Mouse (Mus musculus): ENCODE results near the gene Etfdh. TPM values are rescaled to one million over a fixed set of nuclear protein-coding genes. Genes with fewer than 3 reads are reported as not detected.

The Etfdh gene
- 25.5 and 28.4 TPM in 2 replicates for polyA plus RNA-seq (2012; ENCODE audit: insufficient read depth, insufficient read length, missing spikeins)

DNA sequence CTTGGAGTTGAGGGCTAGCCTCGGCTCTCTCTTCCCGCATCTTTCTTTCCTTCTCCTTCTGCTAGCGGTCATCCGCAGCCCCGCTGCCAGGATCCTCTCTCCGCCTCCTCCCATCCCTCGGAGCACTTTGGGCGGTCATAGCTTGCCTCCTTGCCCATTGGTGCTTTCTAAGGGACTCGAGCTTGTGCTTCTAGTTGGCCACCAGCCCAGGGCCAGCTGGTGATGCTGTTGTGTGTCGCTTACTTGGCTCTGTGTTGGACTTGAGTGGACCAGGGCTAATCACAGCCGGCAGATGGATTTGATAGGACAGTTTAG, at the start of gene Etfdh:
Gene Etfdh (minus strand): TSS at position 85 of the 315 bp plus-strand sequence.
- Histone ChIP-seq H3K4me1 (ENCODE audit: control insufficient read depth, insufficient read depth, low read length) (peaks cover 4% of the 10 kb centered on the region; the same call in 1 of the 2 replicates), H3K4me3 (ENCODE audit: insufficient read depth, low read length) (peak within 1 kb of the TSS; percentile 85), H3K27ac (ENCODE audit: insufficient read depth, low read depth, low read length) (peak within 1 kb of the TSS; percentile 37)
- no peak for TF ChIP-seq POLR2A (IDR thresholded peaks at IDR 0.05; ENCODE audit: borderline replicate concordance, low read depth, low read length)
- no peak for TF ChIP-seq CTCF (IDR thresholded peaks at IDR 0.05; ENCODE audit: low read depth, low read length)

DNA sequence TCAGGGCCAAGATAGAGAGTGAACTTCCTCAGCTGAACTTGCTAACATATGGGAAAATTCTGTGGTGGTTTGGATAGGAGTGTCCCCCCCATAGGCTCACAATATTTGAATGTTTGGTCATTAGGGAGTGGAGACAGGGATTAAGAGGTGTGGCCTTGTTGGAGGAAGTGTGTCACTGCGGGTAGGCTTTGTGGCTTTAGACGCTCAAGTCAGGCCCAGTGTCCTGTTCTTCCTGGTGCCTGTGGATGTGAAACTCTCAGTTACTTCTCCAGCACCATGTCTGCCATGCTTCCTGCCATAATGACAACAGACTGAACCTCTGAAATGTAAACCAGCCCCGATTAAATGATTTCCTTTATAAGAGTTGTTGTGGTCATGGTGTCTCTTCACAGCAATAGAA, 47.1 kb upstream of the Etfdh start:
- no peak for TF ChIP-seq POLR2A (IDR thresholded peaks at IDR 0.05; ENCODE audit: borderline replicate concordance, low read depth, low read length)
- no peak for TF ChIP-seq CTCF (IDR thresholded peaks at IDR 0.05; ENCODE audit: low read depth, low read length)
- Histone ChIP-seq H3K27ac (ENCODE audit: insufficient read depth, low read depth, low read length) (no peak overlapping the region), H3K4me1 (ENCODE audit: control insufficient read depth, insufficient read depth, low read length) (peaks cover 2% of the 10 kb centered on the region; the same call in 1 of the 2 replicates), H3K4me3 (ENCODE audit: insufficient read depth, low read length) (no peak overlapping the region)

- Histone ChIP-seq H3K4me1 (ENCODE audit: control insufficient read depth, insufficient read depth, low read length) (peaks cover 2% of the 10 kb centered on the region; the same call in 1 of the 2 replicates), H3K27ac (ENCODE audit: insufficient read depth, low read depth, low read length) (no peak overlapping the region), H3K4me3 (ENCODE audit: insufficient read depth, low read length) (no peak overlapping the region)
- TF ChIP-seq POLR2A (IDR thresholded peaks at IDR 0.05; ENCODE audit: borderline replicate concordance, low read depth, low read length) = no peak
- TF ChIP-seq CTCF (IDR thresholded peaks at IDR 0.05; ENCODE audit: low read depth, low read length) = no peak
Measured at GRCm38 (mm10) chr3:79674641-79675040, 45.3 kb upstream of the Etfdh start.

DNA sequence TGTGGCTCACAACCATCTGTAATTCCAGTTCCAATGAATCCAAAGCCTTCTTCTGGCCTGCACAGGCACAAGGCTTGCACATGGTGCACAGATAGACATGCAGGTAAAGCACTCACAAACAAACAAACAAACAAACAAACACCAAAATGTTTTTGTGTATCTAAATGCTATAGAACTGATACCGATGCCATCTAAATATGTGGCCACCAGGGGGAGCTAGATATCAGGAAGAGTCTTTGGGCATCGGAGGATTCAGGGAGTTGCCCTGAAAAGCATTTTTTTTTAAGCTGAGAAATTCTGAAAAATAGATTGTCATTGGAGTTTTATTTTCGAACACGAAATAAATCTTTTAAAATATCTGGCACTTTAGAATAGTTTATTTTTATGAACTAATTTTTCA, 43.8 kb upstream of the Etfdh start:
- H3K4me3 ChIP-seq (ENCODE audit: insufficient read depth, low read length) = no peak overlapping the region
- TF ChIP-seq POLR2A (IDR thresholded peaks at IDR 0.05; ENCODE audit: borderline replicate concordance, low read depth, low read length) = no peak
- TF ChIP-seq CTCF (IDR thresholded peaks at IDR 0.05; ENCODE audit: low read depth, low read length) = no peak
- H3K27ac ChIP-seq (ENCODE audit: insufficient read depth, low read depth, low read length) = no peak overlapping the region
- no peaks in the 10 kb centered on the region for H3K4me1 ChIP-seq (ENCODE audit: control insufficient read depth, insufficient read depth, low read length)

GRCm38 (mm10) chr3:79672188-79672587, 42.9 kb upstream of the Etfdh start:
- H3K27ac ChIP-seq (ENCODE audit: insufficient read depth, low read depth, low read length) = no peak overlapping the region
- no peak overlapping the region for H3K4me3 ChIP-seq (ENCODE audit: insufficient read depth, low read length)
- no peaks in the 10 kb centered on the region for H3K4me1 ChIP-seq (ENCODE audit: control insufficient read depth, insufficient read depth, low read length)
- TF ChIP-seq POLR2A (IDR thresholded peaks at IDR 0.05; ENCODE audit: borderline replicate concordance, low read depth, low read length) = no peak

DNA sequence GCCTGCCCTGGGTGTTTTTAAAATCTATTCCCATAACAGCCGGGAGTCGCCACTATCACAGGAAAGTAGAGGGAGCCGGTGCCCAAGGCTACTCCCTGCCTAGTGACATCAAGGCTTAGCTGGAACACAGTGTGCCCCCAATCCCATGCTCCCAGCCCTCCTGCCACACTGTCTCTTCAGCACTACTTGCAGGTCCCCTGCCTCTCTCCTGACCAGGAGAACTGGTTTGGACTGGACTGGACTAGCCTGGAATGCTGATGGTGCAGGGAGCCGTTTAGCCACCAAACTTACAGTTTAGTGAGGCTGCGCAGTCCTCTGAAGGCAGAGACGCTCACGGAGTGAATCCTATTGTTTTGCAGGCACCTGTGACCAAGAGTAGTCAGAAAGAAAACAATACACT, 41.3 kb upstream of the Etfdh start:
- Histone ChIP-seq H3K27ac (ENCODE audit: insufficient read depth, low read depth, low read length) (no peak overlapping the region), H3K4me1 (ENCODE audit: control insufficient read depth, insufficient read depth, low read length) (peaks cover under 1% of the 10 kb centered on the region; the same call in 1 of the 2 replicates), H3K4me3 (ENCODE audit: insufficient read depth, low read length) (no peak overlapping the region)
- TF ChIP-seq POLR2A (IDR thresholded peaks at IDR 0.05; ENCODE audit: borderline replicate concordance, low read depth, low read length) = no peak
- no peak for TF ChIP-seq CTCF (IDR thresholded peaks at IDR 0.05; ENCODE audit: low read depth, low read length)

DNA sequence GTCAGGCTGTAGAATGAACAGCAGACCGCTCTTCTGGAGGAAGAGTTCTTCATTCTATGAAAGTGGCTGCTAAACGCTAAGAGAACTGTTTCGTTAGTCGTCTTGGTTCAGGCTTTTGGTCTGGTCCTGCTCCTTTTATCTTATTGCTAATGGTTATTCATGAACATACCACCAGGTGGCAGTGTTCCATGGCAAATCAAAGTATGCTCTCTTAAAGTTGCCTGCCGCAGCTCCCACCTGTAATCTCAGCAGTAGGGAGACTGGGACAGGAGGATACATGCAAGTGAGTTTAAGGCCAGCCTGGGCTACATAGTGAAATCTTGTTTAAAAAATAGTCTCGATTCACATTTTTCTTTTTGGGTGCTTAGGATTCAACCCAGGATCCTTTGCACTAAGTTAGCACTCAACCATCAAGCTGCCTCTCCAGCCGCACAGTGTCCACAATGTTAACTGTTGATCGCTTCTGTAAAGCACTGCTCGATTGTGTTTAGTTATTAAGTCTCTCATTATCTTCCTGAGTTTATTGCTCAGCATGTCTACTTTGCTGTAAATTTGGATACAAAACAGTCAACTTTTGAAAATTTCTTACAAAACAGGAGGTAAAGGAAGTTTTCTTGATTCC, 35.6 kb upstream of the Etfdh start:
- TF ChIP-seq POLR2A (IDR thresholded peaks at IDR 0.05; ENCODE audit: borderline replicate concordance, low read depth, low read length) = no peak
- peak; percentile 46 for TF ChIP-seq CTCF (IDR thresholded peaks at IDR 0.05; ENCODE audit: low read depth, low read length)
- H3K4me3 ChIP-seq (ENCODE audit: insufficient read depth, low read length) = no peak overlapping the region
- peaks cover 3% of the 10 kb centered on the region; the same call in 1 of the 2 replicates for H3K4me1 ChIP-seq (ENCODE audit: control insufficient read depth, insufficient read depth, low read length)
- no peak overlapping the region for H3K27ac ChIP-seq (ENCODE audit: insufficient read depth, low read depth, low read length)

GRCm38 (mm10) chr3:79656682-79657081, 27.4 kb upstream of the Etfdh start:
- Histone ChIP-seq H3K27ac (ENCODE audit: insufficient read depth, low read depth, low read length) (no peak overlapping the region), H3K4me1 (ENCODE audit: control insufficient read depth, insufficient read depth, low read length) (no peaks in the 10 kb centered on the region), H3K4me3 (ENCODE audit: insufficient read depth, low read length) (no peak overlapping the region)
- TF ChIP-seq CTCF (IDR thresholded peaks at IDR 0.05; ENCODE audit: low read depth, low read length) (no peak), POLR2A (IDR thresholded peaks at IDR 0.05; ENCODE audit: borderline replicate concordance, low read depth, low read length) (no peak)

DNA sequence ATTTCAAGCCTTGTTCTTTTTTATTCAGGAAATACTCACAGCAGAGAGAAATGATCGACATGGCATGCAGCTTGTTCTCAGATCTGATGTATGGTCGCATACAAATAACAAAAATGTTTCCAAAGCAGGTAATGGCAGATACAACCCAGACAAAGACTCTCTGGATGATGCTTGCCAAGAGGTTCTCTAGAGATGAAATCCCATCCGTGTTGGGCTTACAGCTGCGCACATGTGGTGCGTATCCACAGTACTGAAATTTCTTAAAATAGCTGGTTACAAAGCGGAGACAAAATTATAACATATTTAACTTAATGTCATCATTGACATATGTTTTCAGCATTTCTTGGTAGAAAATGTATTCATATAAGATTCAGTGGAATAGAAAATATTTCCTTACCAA, 22.8 kb upstream of the Etfdh start:
- Histone ChIP-seq H3K4me3 (ENCODE audit: insufficient read depth, low read length) (no peak overlapping the region), H3K4me1 (ENCODE audit: control insufficient read depth, insufficient read depth, low read length) (no peaks in the 10 kb centered on the region), H3K27ac (ENCODE audit: insufficient read depth, low read depth, low read length) (no peak overlapping the region)
- no peak for TF ChIP-seq POLR2A (IDR thresholded peaks at IDR 0.05; ENCODE audit: borderline replicate concordance, low read depth, low read length)
- no peak for TF ChIP-seq CTCF (IDR thresholded peaks at IDR 0.05; ENCODE audit: low read depth, low read length)

DNA sequence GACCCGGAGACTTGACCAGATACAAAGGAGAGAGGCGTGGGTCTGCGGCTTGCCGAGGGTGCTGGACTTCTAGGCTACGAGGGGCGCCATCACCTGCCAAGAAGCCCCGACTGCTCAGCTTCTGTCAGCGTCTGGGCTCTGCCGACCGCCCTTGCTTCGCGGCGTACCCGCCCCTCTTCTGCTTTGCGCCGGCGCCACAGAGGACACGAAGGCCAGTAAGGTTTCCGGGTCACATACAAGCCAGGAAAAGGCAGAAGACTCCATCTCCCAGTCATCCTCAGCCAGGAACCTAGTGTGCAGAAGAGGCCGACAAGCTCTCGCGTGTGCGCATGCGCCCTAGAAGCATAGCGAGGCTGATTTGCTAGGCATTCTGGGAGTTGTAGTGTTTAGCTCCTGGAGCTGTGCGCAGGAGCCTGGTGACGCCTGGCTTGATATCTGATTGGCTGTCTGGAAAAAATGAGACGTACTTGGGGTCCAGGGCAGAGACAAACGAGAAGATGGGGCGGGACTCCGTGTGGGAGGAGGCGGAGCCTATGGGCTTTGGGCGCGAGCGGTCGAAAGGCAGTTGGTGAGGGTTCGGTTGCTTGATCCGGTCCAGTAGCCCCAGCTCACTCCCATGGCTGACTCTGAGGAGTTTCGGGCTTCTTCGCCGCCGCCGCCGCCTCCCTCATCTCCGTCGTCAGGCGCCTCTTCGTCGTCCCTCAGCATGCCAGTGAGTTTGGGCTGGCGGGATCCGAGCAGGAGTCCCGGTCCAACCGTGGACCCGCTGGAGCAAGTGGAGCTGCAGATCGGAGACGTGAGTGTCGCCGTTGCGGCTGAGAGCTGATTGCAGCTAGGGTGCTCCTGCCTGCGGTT, 512 bp downstream of the Etfdh start, which contains the start of gene 4930579G24Rik:
Gene 4930579G24Rik (plus strand): TSS at position 519 of the 855 bp plus-strand sequence.
- TF ChIP-seq POLR2A (IDR thresholded peaks at IDR 0.05; ENCODE audit: borderline replicate concordance, low read depth, low read length) (peak; percentile 59; the same call in 1 of the 2 replicates), CTCF (IDR thresholded peaks at IDR 0.05; ENCODE audit: low read depth, low read length) (no peak)
- H3K27ac ChIP-seq (ENCODE audit: insufficient read depth, low read depth, low read length) = peak within 1 kb of the TSS; percentile 37
- H3K4me1 ChIP-seq (ENCODE audit: control insufficient read depth, insufficient read depth, low read length) = peaks cover 4% of the 10 kb centered on the region; the same call in 1 of the 2 replicates
- peak within 1 kb of the TSS; percentile 85 for H3K4me3 ChIP-seq (ENCODE audit: insufficient read depth, low read length)
